Mouse (Mus musculus) CD4-positive, CD25-positive, alpha-beta regulatory T cell, adult 2 months (primary cell): ENCODE measurements around the gene Shisa6.

Experiments used
- DNase-seq: peaks from one replicate; pipeline ENCODE4 v3.0.0-alpha.2; 2012; ENCODE audit warnings: low read depth, low spot score

Shisa6 gene

GRCm38 (mm10) chr11:66236557-66236956 lies 289.2 kb downstream of the Shisa6 start:
- no peak for DNase-seq

DNA sequence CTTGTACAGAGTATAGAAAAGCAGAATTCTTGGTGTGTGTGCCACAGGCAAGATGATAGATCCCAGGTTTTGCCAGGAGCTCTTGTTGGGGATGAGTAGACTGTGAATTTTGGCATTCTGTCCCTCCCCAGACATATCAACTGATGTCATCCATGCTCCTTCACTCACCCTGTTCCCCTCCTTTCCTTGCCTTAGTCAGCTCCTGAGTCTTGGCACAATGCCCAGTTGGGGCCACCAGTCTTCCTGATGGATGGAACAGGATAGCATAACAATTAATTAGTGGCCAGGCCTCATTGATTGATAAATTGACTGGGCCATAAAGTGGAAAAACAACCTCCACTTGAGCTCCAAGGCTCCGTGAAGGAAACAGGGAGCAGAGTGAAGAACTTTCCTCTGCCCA lies 292.9 kb downstream of the Shisa6 start:
- DNase-seq = no peak

GRCm38 (mm10) chr11:66222133-66222532 lies 303.6 kb downstream of the Shisa6 start:
- DNase-seq = no peak

GRCm38 (mm10) chr11:66218469-66218868 lies 307.3 kb downstream of the Shisa6 start:
- no peak for DNase-seq

GRCm38 (mm10) chr11:66188627-66189287 lies 337.0 kb downstream of the Shisa6 start:
- no peak for DNase-seq

DNA sequence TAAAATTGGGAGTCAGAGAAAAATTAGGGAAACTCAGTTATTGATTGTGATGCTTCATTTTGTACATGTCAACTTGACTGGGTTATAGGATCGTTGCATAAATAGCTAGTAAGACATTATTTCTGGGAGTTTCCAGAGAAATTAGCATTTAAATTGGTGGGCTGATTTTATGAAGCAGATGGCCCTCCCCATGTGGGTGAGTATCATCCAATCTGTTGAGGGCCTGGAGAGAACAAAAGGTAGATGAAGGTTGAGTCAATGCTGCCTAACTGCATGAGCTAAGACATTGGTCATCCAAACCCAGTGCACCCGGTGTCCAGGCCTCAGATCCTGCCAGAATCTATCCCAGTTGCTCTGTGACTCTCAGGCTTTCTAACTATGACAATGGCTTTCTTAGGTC lies 337.6 kb downstream of the Shisa6 start:
- DNase-seq = no peak

GRCm38 (mm10) chr11:66177781-66178180 lies 348.0 kb downstream of the Shisa6 start:
- no peak for DNase-seq

DNA sequence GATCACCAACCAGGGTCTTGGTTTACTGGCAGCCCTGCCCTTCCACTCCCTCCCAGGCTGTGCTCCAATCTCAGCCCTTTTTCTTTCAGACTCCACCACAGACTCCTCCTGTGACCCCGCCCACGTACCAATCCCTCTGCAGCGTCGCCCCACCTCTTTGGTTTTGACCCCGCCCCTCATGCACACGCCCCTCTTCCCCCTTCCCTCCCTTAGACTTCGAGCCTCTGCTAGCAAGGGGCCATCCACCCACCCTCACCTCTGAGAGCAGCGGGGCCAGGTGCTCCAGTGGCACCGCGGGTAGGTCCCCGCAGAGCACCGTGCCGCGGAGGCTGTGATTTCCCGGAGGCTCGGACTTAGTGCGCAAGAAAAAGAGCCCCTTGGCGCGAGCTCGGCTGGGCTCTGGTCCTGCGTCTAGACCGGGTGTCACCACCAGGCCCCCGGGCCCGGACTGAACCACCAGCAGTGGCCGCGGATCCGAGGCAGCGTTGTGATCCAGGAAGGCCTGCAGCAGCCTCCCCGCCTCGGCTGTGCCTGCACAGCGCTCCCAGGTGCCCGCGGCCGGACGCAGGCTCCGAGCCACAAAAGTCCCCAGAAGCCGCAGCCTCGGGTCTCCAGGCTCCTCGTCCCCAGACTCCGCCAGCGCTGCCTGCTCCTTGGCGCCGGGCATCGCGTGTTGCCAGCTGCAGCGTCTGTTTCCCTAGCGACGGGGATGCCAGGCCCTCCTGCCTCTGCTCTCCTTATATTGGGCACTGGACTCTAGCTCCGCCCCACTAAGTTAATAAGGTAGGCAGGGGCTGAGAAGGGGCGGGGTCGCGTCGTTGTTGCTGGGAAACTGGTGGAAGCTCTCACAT lies 357.7 kb downstream of the Shisa6 start, which contains the start of gene Dnah9:
Gene Dnah9, minus strand, starts transcription at position 751 of the 851 bp plus-strand sequence.
- no peak for DNase-seq

DNA sequence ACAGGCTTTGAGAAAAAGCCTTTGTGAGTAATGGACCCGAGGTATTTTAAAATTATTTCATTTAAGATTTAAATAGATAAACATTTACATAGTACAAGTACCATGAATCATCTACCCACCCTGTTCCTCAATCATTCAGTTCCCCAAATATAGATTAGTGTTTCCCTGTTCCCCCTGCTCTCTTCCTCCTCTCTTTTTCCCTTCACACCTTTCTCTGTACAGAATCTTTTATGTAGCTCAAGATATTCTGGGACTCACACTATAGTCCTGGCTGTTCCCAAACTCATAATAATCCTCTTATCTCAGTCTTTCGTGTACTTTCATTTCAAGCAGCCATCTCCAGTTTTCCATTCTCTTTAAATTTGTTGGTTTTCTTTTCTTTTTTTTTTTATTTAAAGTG lies 361.7 kb downstream of the Shisa6 start:
- no peak for DNase-seq
